Mouse (Mus musculus) intestine, embryonic 14.5 days (tissue): ENCODE measurements around the gene Dscam. TPM values are rescaled to one million over a fixed set of nuclear protein-coding genes. Genes with fewer than 3 reads are reported as not detected.

Experiments used
- ATAC-seq: fragments of 200-750 bp; cut with Nextera tagmentation; replicated peaks from 2 replicates; pipeline ENCODE4 v1.8.0; 2017; ENCODE audit warnings: low read depth, moderate number of reproducible peaks, moderate TSS enrichment, moderate library complexity; ENCODE audit not compliant: low FRiP score, low TSS enrichment
- DNase-seq: peaks from one replicate; pipeline ENCODE4 v3.0.0-alpha.2; 2018; ENCODE audit warnings: low spot score
- H3K27ac ChIP-seq: fragments of 300-500 bp; sonication (generic); 2 replicates; pipeline ENCODE4 v1.5.1; 2014; ENCODE audit warnings: low read depth, mild to moderate bottlenecking, control low read depth
- H3K27me3 ChIP-seq: fragments of 300-500 bp; sonication (generic); replicated peaks from 2 replicates; pipeline ENCODE4 v1.6.1; 2014; ENCODE audit warnings: low read length, control low read depth; ENCODE audit not compliant: control insufficient read depth, insufficient read depth
- H3K36me3 ChIP-seq: fragments of 300-500 bp; sonication (generic); 2 replicates; pipeline ENCODE4 v1.6.1; 2014; ENCODE audit warnings: low read length, control low read depth; ENCODE audit not compliant: control insufficient read depth, insufficient read depth
- H3K4me1 ChIP-seq: fragments of 300-500 bp; sonication (generic); replicated peaks from 2 replicates; pipeline ENCODE4 v1.6.1; 2014; ENCODE audit warnings: low read length, control low read depth, mixed read lengths; ENCODE audit not compliant: control insufficient read depth, insufficient read depth
- H3K4me2 ChIP-seq: fragments of 300-500 bp; sonication (generic); 2 replicates; pipeline ENCODE4 v1.6.1; 2014; ENCODE audit warnings: low read length
- H3K4me3 ChIP-seq: fragments of 300-500 bp; sonication (generic); 2 replicates; pipeline ENCODE4 v1.5.1; 2014; ENCODE audit warnings: low read depth, low read length, control low read depth, mixed read lengths
- H3K9ac ChIP-seq: fragments of 300-500 bp; sonication (generic); 2 replicates; pipeline ENCODE4 v1.6.1; 2014; ENCODE audit warnings: mild to moderate bottlenecking, low read length
- H3K9me3 ChIP-seq: fragments of 300-500 bp; sonication (generic); 2 replicates; pipeline ENCODE4 v1.6.1; 2016; ENCODE audit warnings: low read length, control low read depth; ENCODE audit not compliant: control insufficient read depth
- WGBS: fragments of 180-500 bp; shearing (Covaris S2); extraction: QIAGEN DNeasy Blood & Tissue Kit; methylation state at CpG from one replicate; pipeline ENCODE4 v1.1.7; 2014; 5-methylcytosine and 5-hydroxymethylcytosine counted together
- polyA plus RNA-seq: library from polyadenylated mRNA; unstranded; fragments of >200 nt; fragmentation: Nextera tagmentation; extraction: Ambion mirVana; gene quantifications from 2 replicates; pipeline ENCODE4 v1.2.1, GENCODE M21; 2014

The Dscam gene
- polyA plus RNA-seq, 1 experiment from 2014 or later: 0.37 TPM

GRCm38 (mm10) chr16:97006041-97006853 is 164.3 kb downstream of the Dscam start:
- no peak for DNase-seq
- Histone ChIP-seq H3K4me3 (no peak overlapping the region), H3K9me3 (no peaks in the 10 kb centered on the region), H3K9ac (no peak overlapping the region), H3K4me2 (no peak overlapping the region), H3K4me1 (no peaks in the 10 kb centered on the region), H3K27ac (no peak overlapping the region), H3K27me3 (no peaks in the 10 kb centered on the region), H3K36me3 (no peaks in the 10 kb centered on the region)
- ATAC-seq: no peak
- 63% methylated on average over 9 of the region's 9 CpGs for WGBS

GRCm38 (mm10) chr16:97003965-97004364 is 166.6 kb downstream of the Dscam start:
- WGBS: 58% methylated on average over 1 of the region's 1 CpGs
- Histone ChIP-seq H3K9me3 (no peaks in the 10 kb centered on the region), H3K27me3 (no peaks in the 10 kb centered on the region), H3K27ac (no peak overlapping the region), H3K9ac (no peak overlapping the region), H3K36me3 (no peaks in the 10 kb centered on the region), H3K4me3 (no peak overlapping the region), H3K4me2 (no peak overlapping the region), H3K4me1 (no peaks in the 10 kb centered on the region)
- DNase-seq (no peak), ATAC-seq (no peak)

- H3K9ac ChIP-seq: no peak overlapping the region
- no peaks in the 10 kb centered on the region for H3K27me3 ChIP-seq
- 33% methylated on average over 2 of the region's 2 CpGs for WGBS
- DNase-seq: no peak
- no peak overlapping the region for H3K4me3 ChIP-seq
- no peak overlapping the region for H3K4me2 ChIP-seq
- H3K4me1 ChIP-seq: no peaks in the 10 kb centered on the region
- no peaks in the 10 kb centered on the region for H3K36me3 ChIP-seq
- no peaks in the 10 kb centered on the region for H3K9me3 ChIP-seq
- ATAC-seq: no peak
- H3K27ac ChIP-seq: no peak overlapping the region
Measured at GRCm38 (mm10) chr16:97002837-97003236, 167.7 kb downstream of the Dscam start.

- Histone ChIP-seq H3K27me3 (no peaks in the 10 kb centered on the region), H3K4me1 (no peaks in the 10 kb centered on the region), H3K4me2 (no peak overlapping the region), H3K27ac (no peak overlapping the region), H3K9ac (no peak overlapping the region), H3K9me3 (no peaks in the 10 kb centered on the region), H3K4me3 (no peak overlapping the region), H3K36me3 (no peaks in the 10 kb centered on the region)
- DNase-seq: no peak
- 29% methylated on average over 3 of the region's 3 CpGs for WGBS
- no peak for ATAC-seq
Measured at GRCm38 (mm10) chr16:97002189-97002588, 168.4 kb downstream of the Dscam start.

- H3K27ac ChIP-seq: no peak overlapping the region
- no peak overlapping the region for H3K4me2 ChIP-seq
- no peaks in the 10 kb centered on the region for H3K36me3 ChIP-seq
- no peak overlapping the region for H3K4me3 ChIP-seq
- no peaks in the 10 kb centered on the region for H3K9me3 ChIP-seq
- DNase-seq (no peak), ATAC-seq (no peak)
- no peaks in the 10 kb centered on the region for H3K4me1 ChIP-seq
- H3K27me3 ChIP-seq: no peaks in the 10 kb centered on the region
- 69% methylated on average over 3 of the region's 3 CpGs for WGBS
- no peak overlapping the region for H3K9ac ChIP-seq
Measured at GRCm38 (mm10) chr16:96996854-96997253, 173.7 kb downstream of the Dscam start.

- WGBS: 74% methylated on average over 4 of the region's 4 CpGs
- Histone ChIP-seq H3K36me3 (no peaks in the 10 kb centered on the region), H3K27ac (no peak overlapping the region), H3K27me3 (no peaks in the 10 kb centered on the region), H3K9me3 (no peaks in the 10 kb centered on the region), H3K4me3 (no peak overlapping the region), H3K4me2 (no peak overlapping the region), H3K9ac (no peak overlapping the region), H3K4me1 (no peaks in the 10 kb centered on the region)
- DNase-seq (no peak), ATAC-seq (no peak)
Measured at GRCm38 (mm10) chr16:96995858-96996257, 174.7 kb downstream of the Dscam start.

GRCm38 (mm10) chr16:96987396-96987795 is 183.2 kb downstream of the Dscam start:
- H3K4me3 ChIP-seq: no peak overlapping the region
- H3K9ac ChIP-seq: no peak overlapping the region
- no peaks in the 10 kb centered on the region for H3K36me3 ChIP-seq
- H3K9me3 ChIP-seq: no peaks in the 10 kb centered on the region
- no peak overlapping the region for H3K27ac ChIP-seq
- ATAC-seq: no peak
- no peaks in the 10 kb centered on the region for H3K27me3 ChIP-seq
- DNase-seq: no peak
- no peak overlapping the region for H3K4me2 ChIP-seq
- no peaks in the 10 kb centered on the region for H3K4me1 ChIP-seq
- 75% methylated on average over 2 of the region's 2 CpGs for WGBS

- H3K9ac ChIP-seq: no peak overlapping the region
- 75% methylated on average over 7 of the region's 7 CpGs for WGBS
- H3K27me3 ChIP-seq: no peaks in the 10 kb centered on the region
- H3K4me1 ChIP-seq: no peaks in the 10 kb centered on the region
- no peak overlapping the region for H3K4me3 ChIP-seq
- no peak overlapping the region for H3K4me2 ChIP-seq
- no peaks in the 10 kb centered on the region for H3K36me3 ChIP-seq
- DNase-seq (no peak), ATAC-seq (no peak)
- no peaks in the 10 kb centered on the region for H3K9me3 ChIP-seq
- H3K27ac ChIP-seq: no peak overlapping the region
Measured at GRCm38 (mm10) chr16:96973300-96973699, 197.3 kb downstream of the Dscam start.

GRCm38 (mm10) chr16:96971768-96972167 is 198.8 kb downstream of the Dscam start:
- H3K4me2 ChIP-seq: no peak overlapping the region
- no peak overlapping the region for H3K9ac ChIP-seq
- H3K9me3 ChIP-seq: no peaks in the 10 kb centered on the region
- H3K4me1 ChIP-seq: no peaks in the 10 kb centered on the region
- H3K36me3 ChIP-seq: no peaks in the 10 kb centered on the region
- WGBS: 84% methylated on average over 4 of the region's 4 CpGs
- DNase-seq: no peak
- no peak overlapping the region for H3K4me3 ChIP-seq
- no peak for ATAC-seq
- H3K27me3 ChIP-seq: no peaks in the 10 kb centered on the region
- no peak overlapping the region for H3K27ac ChIP-seq
